Mouse (Mus musculus): Measurements from ENCODE around the gene Gramd1b. TPM values are rescaled to one million over a fixed set of nuclear protein-coding genes. Genes with fewer than 3 reads are reported as not detected.

The Gramd1b gene
- polyA plus RNA-seq, 1 experiment from 2014 or later, result 3.0 TPM

DNA sequence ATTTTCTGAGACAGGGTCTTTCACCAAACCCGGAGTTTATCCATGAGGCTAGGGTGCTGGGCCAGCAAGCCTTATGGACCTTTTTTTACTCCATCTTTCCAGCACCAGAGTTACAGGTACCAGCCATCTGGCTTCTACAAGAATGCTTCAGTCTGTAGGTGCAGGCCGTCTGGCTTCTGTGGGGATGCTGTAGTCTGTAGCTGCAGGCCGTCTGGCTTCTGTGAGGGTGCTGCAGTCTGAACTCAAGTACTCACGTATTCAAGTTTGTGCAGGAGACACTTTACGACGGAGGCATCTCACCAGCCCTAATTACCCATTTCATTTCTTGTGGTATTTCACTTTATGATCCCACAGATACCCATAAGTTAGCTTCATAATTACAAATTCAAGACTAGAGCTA, 14.0 kb upstream of the Gramd1b start:
- no peak overlapping the region for H3K4me3 ChIP-seq (replicated peaks)
- H3K36me3 ChIP-seq, result no peaks in the 10 kb centered on the region
- H3K9me3 ChIP-seq, result no peaks in the 10 kb centered on the region
- H3K27me3 ChIP-seq (replicated peaks), result no peaks in the 10 kb centered on the region
- H3K4me1 ChIP-seq (replicated peaks), result no peaks in the 10 kb centered on the region
- H3K27ac ChIP-seq, result no peak overlapping the region
- no peak overlapping the region for H3K4me2 ChIP-seq (replicated peaks)
- ATAC-seq, result no peak
- 82% methylated on average over 6 of the region's 6 CpGs for WGBS
- H3K9ac ChIP-seq, result no peak overlapping the region

DNA sequence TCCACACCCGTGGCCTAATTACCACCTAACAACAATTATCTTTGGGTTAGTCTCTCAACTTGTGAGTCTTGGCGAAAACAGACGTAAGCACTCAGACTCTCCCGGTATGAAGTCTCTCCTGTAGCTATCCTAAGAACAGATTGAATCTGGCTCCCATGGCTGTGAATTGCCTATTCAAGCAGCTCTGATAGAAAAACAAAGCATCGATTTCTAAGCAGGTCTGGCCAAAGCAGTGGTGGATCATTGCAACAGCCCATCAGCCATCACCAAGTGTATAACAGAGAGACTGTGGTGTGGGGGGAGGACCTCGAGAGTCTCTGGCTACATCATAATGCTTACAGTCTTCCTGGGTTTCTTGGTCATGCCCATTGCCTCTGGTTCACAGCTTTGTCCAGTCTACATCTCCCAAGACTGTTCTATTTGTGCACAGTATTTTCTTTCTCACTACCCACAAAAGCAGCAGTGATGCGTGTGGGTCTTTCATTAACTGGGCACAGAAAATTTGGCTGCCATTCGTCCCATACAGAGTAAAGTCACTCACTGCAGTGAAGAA, 8.5 kb upstream of the Gramd1b start:
- 84% methylated on average over 8 of the region's 8 CpGs for WGBS
- Histone ChIP-seq H3K4me3 (replicated peaks) (no peak overlapping the region), H3K4me2 (replicated peaks) (no peak overlapping the region), H3K36me3 (no peaks in the 10 kb centered on the region), H3K27me3 (replicated peaks) (peaks cover 5% of the 10 kb centered on the region; the same call in 1 of the 2 replicates), H3K9me3 (no peaks in the 10 kb centered on the region), H3K9ac (no peak overlapping the region), H3K27ac (no peak overlapping the region), H3K4me1 (replicated peaks) (no peaks in the 10 kb centered on the region)
- ATAC-seq, result no peak

DNA sequence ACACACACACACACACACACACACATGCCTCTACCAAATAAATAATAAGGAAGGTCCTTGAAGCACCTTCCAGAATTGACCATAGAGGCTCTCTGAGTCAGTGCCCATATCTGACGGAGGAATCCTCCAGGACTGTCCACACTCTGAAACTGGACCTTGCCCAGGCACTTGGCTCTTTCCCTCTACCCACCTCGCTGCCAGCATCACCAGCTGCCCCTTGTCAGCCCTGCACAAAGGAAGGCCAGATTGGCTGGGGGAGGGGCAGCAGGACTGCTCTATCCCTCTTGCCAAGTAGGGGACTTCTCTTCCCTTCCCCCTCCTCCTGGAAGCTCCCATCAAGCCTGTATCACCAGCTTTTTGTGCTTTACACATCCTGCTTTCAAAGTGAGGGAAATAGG, 6.5 kb upstream of the Gramd1b start:
- 33% methylated on average over 2 of the region's 2 CpGs for WGBS
- Histone ChIP-seq H3K4me3 (replicated peaks) (no peak overlapping the region), H3K9me3 (no peaks in the 10 kb centered on the region), H3K9ac (no peak overlapping the region), H3K4me1 (replicated peaks) (no peaks in the 10 kb centered on the region), H3K4me2 (replicated peaks) (no peak overlapping the region), H3K27me3 (replicated peaks) (peaks cover 5% of the 10 kb centered on the region; the same call in 1 of the 2 replicates), H3K27ac (no peak overlapping the region), H3K36me3 (no peaks in the 10 kb centered on the region)
- ATAC-seq, result no peak

DNA sequence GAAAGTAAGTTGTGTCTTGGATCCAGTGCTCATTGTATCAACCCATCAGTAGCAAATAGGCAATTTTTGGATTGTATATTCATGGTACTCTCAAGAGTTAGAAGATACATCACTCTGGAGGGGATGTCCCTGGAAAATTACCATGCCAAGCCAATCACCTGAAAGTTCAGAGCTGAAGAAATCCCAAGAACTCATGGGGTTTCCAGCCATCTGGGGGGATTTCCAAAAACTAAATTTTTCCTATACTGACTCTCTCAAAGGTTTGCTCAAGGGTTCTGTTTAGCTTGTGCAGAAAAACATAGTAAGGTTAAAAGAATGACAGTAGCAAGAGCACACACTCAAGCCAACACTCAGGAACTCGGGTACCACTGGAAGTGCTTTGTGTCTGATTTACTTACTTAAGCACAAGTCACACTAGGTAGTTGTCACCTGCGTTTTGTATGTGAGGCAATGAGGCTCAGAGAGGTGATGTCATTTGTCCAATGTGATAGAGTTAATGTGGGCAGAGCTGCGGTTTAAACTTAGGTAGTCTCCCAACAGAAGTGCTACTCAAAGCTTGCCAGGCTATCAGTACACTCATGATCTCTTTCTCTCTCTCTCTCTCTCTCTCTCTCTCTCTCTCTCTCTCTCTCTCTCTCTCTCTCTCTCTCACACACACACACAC, 6.0 kb upstream of the Gramd1b start:
- H3K4me2 ChIP-seq (replicated peaks), result no peak overlapping the region
- H3K27me3 ChIP-seq (replicated peaks), result peaks cover 5% of the 10 kb centered on the region; the same call in 1 of the 2 replicates
- 79% methylated on average over 3 of the region's 3 CpGs for WGBS
- no peak overlapping the region for H3K9ac ChIP-seq
- H3K9me3 ChIP-seq, result no peaks in the 10 kb centered on the region
- H3K4me1 ChIP-seq (replicated peaks), result no peaks in the 10 kb centered on the region
- no peak for ATAC-seq
- H3K4me3 ChIP-seq (replicated peaks), result no peak overlapping the region
- H3K36me3 ChIP-seq, result no peaks in the 10 kb centered on the region
- H3K27ac ChIP-seq, result no peak overlapping the region

DNA sequence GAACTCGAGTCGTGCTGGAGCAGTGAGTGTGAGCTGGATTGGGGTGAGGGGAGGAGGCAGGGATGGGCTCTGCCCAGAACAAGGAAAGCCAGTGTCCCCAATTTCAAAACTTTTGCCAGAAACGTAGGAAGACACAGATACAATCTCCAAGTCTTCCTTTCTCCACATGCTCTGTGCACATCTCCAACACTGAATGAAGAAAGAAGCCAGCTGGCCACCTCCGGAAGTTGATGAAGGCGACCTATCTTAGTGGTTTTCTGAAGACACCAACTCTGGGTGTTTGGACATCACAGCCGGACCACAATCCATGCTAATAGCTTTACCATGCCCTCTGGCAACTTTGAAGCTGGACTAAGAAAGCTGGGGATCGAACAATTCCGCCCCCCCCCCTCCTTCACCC, 647 bp downstream of the Gramd1b start:
- ATAC-seq, result no peak
- 65% methylated on average over 8 of the region's 8 CpGs for WGBS
- peak overlapping the region; percentile 40 for H3K4me3 ChIP-seq (replicated peaks)
- peaks cover 21% of the 10 kb centered on the region for H3K27me3 ChIP-seq (replicated peaks)
- H3K4me2 ChIP-seq (replicated peaks), result peak overlapping the region; percentile 85
- H3K36me3 ChIP-seq, result no peaks in the 10 kb centered on the region
- H3K9ac ChIP-seq, result peak overlapping the region; percentile 29; the same call in 1 of the 2 replicates
- H3K27ac ChIP-seq, result no peak overlapping the region
- no peaks in the 10 kb centered on the region for H3K9me3 ChIP-seq
- 0 out of 2 replicates have a peak, but pooled peaks cover 7% of the 10 kb centered on the region for H3K4me1 ChIP-seq (replicated peaks)

DNA sequence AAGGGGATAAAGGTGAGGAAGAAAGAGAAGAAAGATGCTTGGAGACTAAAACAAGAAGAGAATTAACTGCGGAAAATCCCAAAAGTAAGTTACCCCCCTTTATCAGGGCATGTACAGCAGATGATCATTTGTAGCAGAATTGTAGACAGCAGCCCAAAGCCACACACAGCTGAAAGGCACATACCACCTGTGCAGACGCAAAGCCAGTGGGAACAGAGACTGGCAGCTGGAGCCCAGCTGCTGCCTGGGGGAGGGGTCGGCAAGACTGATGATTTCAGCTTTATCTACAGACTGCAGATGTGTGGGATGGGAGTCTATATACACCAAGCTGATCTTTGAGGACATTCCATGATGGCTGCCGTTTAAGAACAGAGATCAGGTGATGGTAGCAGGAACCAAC, 2.5 kb downstream of the Gramd1b start:
- Histone ChIP-seq H3K4me2 (replicated peaks) (no peak overlapping the region), H3K9ac (no peak overlapping the region), H3K9me3 (no peaks in the 10 kb centered on the region), H3K4me3 (replicated peaks) (no peak overlapping the region), H3K27ac (no peak overlapping the region), H3K4me1 (replicated peaks) (0 out of 2 replicates have a peak, but pooled peaks cover 7% of the 10 kb centered on the region), H3K36me3 (no peaks in the 10 kb centered on the region), H3K27me3 (replicated peaks) (peaks cover 17% of the 10 kb centered on the region)
- 63% methylated on average over 4 of the region's 4 CpGs for WGBS
- no peak for ATAC-seq

DNA sequence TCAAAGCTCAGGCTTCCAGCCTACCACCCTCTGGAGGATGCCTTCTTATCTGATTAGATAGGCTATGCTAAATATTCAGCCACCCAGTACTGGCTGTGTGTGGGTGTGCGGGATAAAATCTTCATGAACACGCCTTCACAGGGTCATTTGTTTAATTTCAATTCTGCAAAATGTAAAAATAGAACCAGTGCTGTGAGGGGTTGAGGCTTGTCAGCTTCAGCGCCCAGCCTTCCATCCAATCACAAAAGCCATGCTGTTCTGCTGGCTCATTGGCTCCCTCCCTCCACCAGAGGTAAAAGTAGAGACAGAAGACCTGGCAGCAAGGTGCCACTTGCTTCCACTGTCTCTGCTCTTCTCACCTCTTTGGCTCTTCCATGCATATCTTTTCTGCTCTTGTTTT, 4.3 kb downstream of the Gramd1b start:
- H3K36me3 ChIP-seq, result no peaks in the 10 kb centered on the region
- no peak overlapping the region for H3K4me2 ChIP-seq (replicated peaks)
- no peaks in the 10 kb centered on the region for H3K9me3 ChIP-seq
- H3K27me3 ChIP-seq (replicated peaks), result peaks cover 14% of the 10 kb centered on the region
- no peak for ATAC-seq
- H3K9ac ChIP-seq, result no peak overlapping the region
- H3K4me3 ChIP-seq (replicated peaks), result no peak overlapping the region
- no peak overlapping the region for H3K27ac ChIP-seq
- 48% methylated on average over 3 of the region's 3 CpGs for WGBS
- H3K4me1 ChIP-seq (replicated peaks), result 0 out of 2 replicates have a peak, but pooled peaks cover 7% of the 10 kb centered on the region

DNA sequence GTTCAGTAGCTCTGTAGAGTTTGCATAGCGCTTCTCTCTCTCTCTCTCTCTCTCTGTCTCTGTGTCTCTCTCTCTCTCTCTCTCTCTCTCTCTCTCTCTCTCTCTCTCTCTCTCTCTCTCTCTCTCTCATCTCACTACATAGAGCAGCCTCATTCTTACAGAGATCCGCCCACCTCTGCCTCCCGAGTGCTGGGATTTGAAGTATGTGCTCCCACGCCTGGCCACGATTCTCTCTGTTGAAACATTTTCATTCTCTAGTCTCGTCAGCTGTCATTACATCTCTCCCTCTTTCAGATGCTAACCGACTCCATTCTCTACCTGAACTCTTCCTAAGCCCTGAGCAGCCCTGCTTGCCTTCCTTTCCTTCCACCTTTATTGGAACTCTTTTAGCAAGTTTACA, 9.0 kb downstream of the Gramd1b start:
- WGBS, result 80% methylated on average over 7 of the region's 7 CpGs
- no peaks in the 10 kb centered on the region for H3K4me1 ChIP-seq (replicated peaks)
- H3K9ac ChIP-seq, result no peak overlapping the region
- no peaks in the 10 kb centered on the region for H3K9me3 ChIP-seq
- no peaks in the 10 kb centered on the region for H3K36me3 ChIP-seq
- no peak overlapping the region for H3K27ac ChIP-seq
- no peak overlapping the region for H3K4me2 ChIP-seq (replicated peaks)
- H3K4me3 ChIP-seq (replicated peaks), result no peak overlapping the region
- no peaks in the 10 kb centered on the region for H3K27me3 ChIP-seq (replicated peaks)
- no peak for ATAC-seq

DNA sequence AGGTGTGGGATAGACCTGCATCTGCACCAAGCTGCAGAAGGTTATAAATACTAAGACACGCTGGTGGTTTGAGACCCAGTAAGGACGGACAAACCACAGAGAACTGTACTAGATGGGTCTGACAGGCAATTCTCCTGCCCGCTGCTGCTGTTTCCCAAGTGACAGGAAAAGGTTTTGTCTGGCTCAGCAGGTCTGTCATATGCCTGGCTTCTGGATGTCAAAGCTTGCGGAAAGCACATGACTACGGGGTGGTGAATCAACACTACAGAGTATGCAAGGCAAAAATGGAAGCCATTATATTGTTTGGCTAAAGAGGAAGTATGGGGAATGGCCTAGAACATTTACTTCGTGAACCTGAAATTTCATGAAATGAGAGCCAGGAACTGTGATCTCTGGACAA, 10.1 kb downstream of the Gramd1b start:
- Histone ChIP-seq H3K4me2 (replicated peaks) (no peak overlapping the region), H3K4me3 (replicated peaks) (no peak overlapping the region), H3K4me1 (replicated peaks) (no peaks in the 10 kb centered on the region), H3K36me3 (no peaks in the 10 kb centered on the region), H3K9ac (no peak overlapping the region), H3K27me3 (replicated peaks) (no peaks in the 10 kb centered on the region), H3K27ac (no peak overlapping the region), H3K9me3 (no peaks in the 10 kb centered on the region)
- WGBS, result 89% methylated on average over 6 of the region's 6 CpGs
- no peak for ATAC-seq

DNA sequence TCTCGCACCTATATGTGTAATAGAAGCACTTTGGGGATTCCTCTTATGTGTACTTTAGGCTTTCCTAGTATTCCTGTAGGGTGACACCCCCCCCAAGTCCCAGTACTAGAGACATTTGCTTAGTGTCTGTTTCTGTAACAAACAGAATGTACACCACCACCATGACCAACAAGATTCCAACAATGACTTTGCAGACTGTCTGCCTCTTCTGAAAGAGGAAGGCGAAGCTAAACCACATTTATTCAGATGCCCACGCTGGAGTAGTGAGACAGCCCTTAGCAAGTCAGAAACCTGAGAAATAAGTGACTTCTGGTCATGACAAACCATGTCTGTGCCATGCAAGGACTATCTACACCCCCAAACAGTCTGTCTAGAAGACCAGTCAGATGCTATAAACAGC, 11.9 kb downstream of the Gramd1b start:
- Histone ChIP-seq H3K27ac (no peak overlapping the region), H3K9ac (no peak overlapping the region), H3K4me2 (replicated peaks) (no peak overlapping the region), H3K4me3 (replicated peaks) (no peak overlapping the region), H3K36me3 (no peaks in the 10 kb centered on the region), H3K4me1 (replicated peaks) (no peaks in the 10 kb centered on the region), H3K27me3 (replicated peaks) (no peaks in the 10 kb centered on the region), H3K9me3 (no peaks in the 10 kb centered on the region)
- no peak for ATAC-seq
- 88% methylated on average over 3 of the region's 3 CpGs for WGBS

DNA sequence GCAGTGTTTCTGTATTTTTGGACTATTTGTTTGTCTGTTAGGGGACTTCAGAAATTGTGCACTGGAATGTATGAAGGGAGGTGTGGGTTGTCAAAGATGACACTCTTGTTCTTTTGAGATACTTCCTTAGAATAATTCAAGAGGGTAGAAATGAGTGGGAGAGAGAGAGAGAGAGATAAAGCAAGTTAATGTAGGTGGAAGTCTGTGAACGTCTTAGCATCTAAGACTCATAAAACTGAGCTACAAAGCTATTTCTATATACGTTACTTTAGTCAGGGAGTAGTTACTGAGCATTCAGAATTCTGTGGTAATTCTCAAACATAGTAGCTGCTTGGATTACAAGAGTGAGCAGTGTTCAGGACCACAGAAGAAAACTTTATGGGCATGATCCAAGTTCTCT, 19.2 kb downstream of the Gramd1b start:
- Histone ChIP-seq H3K36me3 (no peaks in the 10 kb centered on the region), H3K4me3 (replicated peaks) (no peak overlapping the region), H3K4me1 (replicated peaks) (no peaks in the 10 kb centered on the region), H3K27me3 (replicated peaks) (no peaks in the 10 kb centered on the region), H3K9me3 (no peaks in the 10 kb centered on the region), H3K4me2 (replicated peaks) (no peak overlapping the region), H3K9ac (no peak overlapping the region), H3K27ac (no peak overlapping the region)
- no peak for ATAC-seq
- 67% methylated on average over 2 of the region's 2 CpGs for WGBS

DNA sequence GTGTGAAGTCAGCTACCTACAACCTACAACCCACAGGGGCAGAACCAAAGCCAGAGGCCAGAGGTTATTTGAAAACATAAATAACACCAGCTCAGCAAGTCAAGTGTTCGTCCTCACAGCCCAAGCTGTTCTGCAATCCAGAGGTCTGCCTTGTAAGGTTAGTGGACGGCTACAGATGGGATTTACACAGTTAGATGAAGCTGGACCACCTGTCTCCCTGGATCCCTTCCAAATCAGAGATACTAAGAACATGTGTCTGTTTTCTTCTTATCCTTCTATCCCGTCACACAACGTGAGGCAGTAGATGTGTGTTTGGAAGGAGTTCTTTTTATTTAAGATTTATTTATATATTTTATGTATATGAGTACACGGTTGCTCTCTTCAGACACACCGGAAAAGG, 21.7 kb downstream of the Gramd1b start:
- ATAC-seq, result no peak
- H3K4me3 ChIP-seq (replicated peaks), result no peak overlapping the region
- no peak overlapping the region for H3K4me2 ChIP-seq (replicated peaks)
- no peaks in the 10 kb centered on the region for H3K27me3 ChIP-seq (replicated peaks)
- H3K4me1 ChIP-seq (replicated peaks), result no peaks in the 10 kb centered on the region
- H3K9ac ChIP-seq, result no peak overlapping the region
- H3K9me3 ChIP-seq, result no peaks in the 10 kb centered on the region
- H3K36me3 ChIP-seq, result no peaks in the 10 kb centered on the region
- H3K27ac ChIP-seq, result no peak overlapping the region
- 53% methylated on average over 6 of the region's 6 CpGs for WGBS

DNA sequence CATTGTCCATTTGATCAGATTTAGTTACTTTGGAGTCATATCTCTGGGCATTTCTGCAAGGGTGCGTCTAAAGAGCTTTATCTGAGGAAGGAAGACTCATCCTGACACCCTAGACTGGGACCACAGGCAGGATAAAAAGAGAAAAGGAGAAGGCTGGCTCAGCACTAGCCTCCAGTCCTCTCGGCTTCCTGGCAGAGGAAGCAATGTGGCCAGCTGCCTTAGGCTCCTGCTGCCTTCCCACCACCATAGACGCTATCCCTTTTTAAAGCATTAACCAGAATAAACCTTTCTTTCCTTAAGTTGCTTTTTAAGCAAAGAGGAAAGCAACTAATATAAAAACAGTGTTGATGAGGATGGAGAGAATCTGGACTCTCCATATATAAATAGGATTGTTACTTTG, 24.6 kb downstream of the Gramd1b start:
- H3K36me3 ChIP-seq, result no peaks in the 10 kb centered on the region
- no peaks in the 10 kb centered on the region for H3K9me3 ChIP-seq
- no peaks in the 10 kb centered on the region for H3K4me1 ChIP-seq (replicated peaks)
- no peak overlapping the region for H3K27ac ChIP-seq
- no peaks in the 10 kb centered on the region for H3K27me3 ChIP-seq (replicated peaks)
- H3K4me2 ChIP-seq (replicated peaks), result no peak overlapping the region
- whole genome bisulfite sequencing, result 81% methylated on average over 3 of the region's 3 CpGs
- ATAC-seq, result no peak
- no peak overlapping the region for H3K9ac ChIP-seq
- H3K4me3 ChIP-seq (replicated peaks), result no peak overlapping the region

Data from intestine, embryonic 15.5 days (tissue).